Mouse (Mus musculus) inflammation-experienced regulatory T-cells, adult 6 months (primary cell): Measurements from ENCODE around the gene Iqch. TPM values are rescaled to one million over a fixed set of nuclear protein-coding genes. Genes with fewer than 3 reads are reported as not detected.

ENCODE experiments used
- ATAC-seq: one replicate; pipeline ENCODE4 v1.8.0; 2017
- polyA plus RNA-seq, 3 experiments: library from polyadenylated mRNA; unstranded; fragments of 100-300 nt; shearing (Covaris generic); gene quantifications; one replicate each; pipeline ENCODE4 v1.2.1; 2017

Gene Iqch
- polyA plus RNA-seq, 3 experiments from 2014 or later: not detected

GRCm38 (mm10) chr9:63492291-63492690 is 110.0 kb downstream of the Iqch start:
- no peak for ATAC-seq

GRCm38 (mm10) chr9:63490521-63491307 is 111.6 kb downstream of the Iqch start:
- ATAC-seq: no peak

GRCm38 (mm10) chr9:63489156-63489555 is 113.1 kb downstream of the Iqch start:
- ATAC-seq: no peak

GRCm38 (mm10) chr9:63465561-63465960 is 136.7 kb downstream of the Iqch start:
- no peak for ATAC-seq

GRCm38 (mm10) chr9:63462296-63462695 is 140.0 kb downstream of the Iqch start:
- no peak for ATAC-seq

- ATAC-seq: no peak
These were observed 145.9 kb downstream of the Iqch start for GRCm38 (mm10) chr9:63456401-63456800.

- ATAC-seq: no peak
These were observed 148.0 kb downstream of the Iqch start for GRCm38 (mm10) chr9:63454341-63454740.

- no peak for ATAC-seq
These were observed 151.7 kb downstream of the Iqch start for GRCm38 (mm10) chr9:63450531-63451030.

GRCm38 (mm10) chr9:63443695-63444094 is 158.6 kb downstream of the Iqch start:
- no peak for ATAC-seq

GRCm38 (mm10) chr9:63430652-63431051 is 171.6 kb downstream of the Iqch start:
- no peak for ATAC-seq

GRCm38 (mm10) chr9:63421096-63421736 is 181.1 kb downstream of the Iqch start:
- ATAC-seq: no peak

- ATAC-seq: no peak
These were observed 181.9 kb downstream of the Iqch start for GRCm38 (mm10) chr9:63420396-63420795.

- no peak for ATAC-seq
These were observed 202.1 kb downstream of the Iqch start for GRCm38 (mm10) chr9:63400176-63400575.

GRCm38 (mm10) chr9:63399463-63399815 is 202.9 kb downstream of the Iqch start:
- no peak for ATAC-seq

- ATAC-seq: peak; percentile 87
These were observed 203.5 kb downstream of the Iqch start, which contains the start of gene 2300009A05Rik for GRCm38 (mm10) chr9:63398611-63399462. Gene 2300009A05Rik, minus strand, starts transcription at chr9:63399246.

- no peak for ATAC-seq
These were observed 206.7 kb downstream of the Iqch start for GRCm38 (mm10) chr9:63395612-63396011.

GRCm38 (mm10) chr9:63391307-63391706 is 211.0 kb downstream of the Iqch start:
- no peak for ATAC-seq

- ATAC-seq: no peak
These were observed 219.5 kb downstream of the Iqch start for GRCm38 (mm10) chr9:63382761-63383160.

GRCm38 (mm10) chr9:63380326-63380725 is 222.0 kb downstream of the Iqch start:
- ATAC-seq: no peak

- no peak for ATAC-seq
These were observed 224.1 kb downstream of the Iqch start for GRCm38 (mm10) chr9:63378174-63378573.

- ATAC-seq: peak; percentile 97
These were observed 224.8 kb downstream of the Iqch start, which contains the start of gene Map2k5 for GRCm38 (mm10) chr9:63377270-63378142. Gene Map2k5, minus strand, starts transcription at chr9:63377902.

GRCm38 (mm10) chr9:63373315-63373714 is 229.0 kb downstream of the Iqch start:
- no peak for ATAC-seq
